ENCODE assay signal across 1 mouse cellular context in genomic region chr1:155862967-155863366, GRCm38 (mm10).
TF ChIP-seq lines count a peak whose summit lies in the region.

No protein-coding gene starts in this region.

TF ChIP-seq in CH12.LX, 34 proteins besides CTCF, POLR2A, EP300 and RAD21 (continued from another document):
- TF ChIP-seq NELFE (IDR thresholded peaks at IDR 0.05; ENCODE audit: low read depth, low read length) (no peak), IRF4 (IDR thresholded peaks at IDR 0.05; ENCODE audit: low read depth, low read length) (0 out of 2 replicates have a peak, but pooled peaks have one; percentile 13), ZMIZ1 (IDR thresholded peaks at IDR 0.05; ENCODE audit: low read depth, low read length) (no peak), MXI1 (IDR thresholded peaks at IDR 0.05; ENCODE audit: low read depth, low read length) (0 out of 2 replicates have a peak, but pooled peaks have one; percentile 20), JUN (IDR thresholded peaks at IDR 0.05; ENCODE audit: insufficient read depth, low read depth, low read length) (no peak), RCOR1 (conservative IDR thresholded peaks at IDR 0.05; ENCODE audit: low read depth, low read length) (no peak), MAX (IDR thresholded peaks at IDR 0.05; ENCODE audit: low read length) (no peak; the same call in 1 of the 2 replicates), HCFC1 (IDR thresholded peaks at IDR 0.05; ENCODE audit: low read depth, low read length) (no peak), MAZ (IDR thresholded peaks at IDR 0.05; ENCODE audit: low read depth, low read length) (no peak), ETS1 (conservative IDR thresholded peaks at IDR 0.05; ENCODE audit: low read depth, low read length) (no peak; the same call in 1 of the 2 replicates), TCF12 (IDR thresholded peaks at IDR 0.05; ENCODE audit: low read depth, low read length) (0 out of 2 replicates have a peak, but pooled peaks have one; percentile 8), JUND (conservative IDR thresholded peaks at IDR 0.05; ENCODE audit: low read depth, low read length) (peak; percentile 8; the same call in 1 of the 2 replicates), KAT2A (IDR thresholded peaks at IDR 0.05; ENCODE audit: insufficient replicate concordance, low read length) (no peak), CHD1 (IDR thresholded peaks at IDR 0.05; ENCODE audit: low read depth, low read length) (no peak), PAX5 (IDR thresholded peaks at IDR 0.05; ENCODE audit: low read length) (no peak), GABPA (IDR thresholded peaks at IDR 0.05; ENCODE audit: insufficient replicate concordance, low read depth, low read length) (no peak)
